Mouse (Mus musculus) R1 (cell line): ENCODE measurements around the gene Hoxd8.
A peak's percentile ranks its signal among the peaks of the same experiment; 100 is the strongest.

Experiments
- DNase-seq: peaks from one replicate; pipeline ENCODE4 v3.0.0-alpha.2; 2018; ENCODE audit warnings: low read depth, low spot score

The Hoxd8 gene

DNA sequence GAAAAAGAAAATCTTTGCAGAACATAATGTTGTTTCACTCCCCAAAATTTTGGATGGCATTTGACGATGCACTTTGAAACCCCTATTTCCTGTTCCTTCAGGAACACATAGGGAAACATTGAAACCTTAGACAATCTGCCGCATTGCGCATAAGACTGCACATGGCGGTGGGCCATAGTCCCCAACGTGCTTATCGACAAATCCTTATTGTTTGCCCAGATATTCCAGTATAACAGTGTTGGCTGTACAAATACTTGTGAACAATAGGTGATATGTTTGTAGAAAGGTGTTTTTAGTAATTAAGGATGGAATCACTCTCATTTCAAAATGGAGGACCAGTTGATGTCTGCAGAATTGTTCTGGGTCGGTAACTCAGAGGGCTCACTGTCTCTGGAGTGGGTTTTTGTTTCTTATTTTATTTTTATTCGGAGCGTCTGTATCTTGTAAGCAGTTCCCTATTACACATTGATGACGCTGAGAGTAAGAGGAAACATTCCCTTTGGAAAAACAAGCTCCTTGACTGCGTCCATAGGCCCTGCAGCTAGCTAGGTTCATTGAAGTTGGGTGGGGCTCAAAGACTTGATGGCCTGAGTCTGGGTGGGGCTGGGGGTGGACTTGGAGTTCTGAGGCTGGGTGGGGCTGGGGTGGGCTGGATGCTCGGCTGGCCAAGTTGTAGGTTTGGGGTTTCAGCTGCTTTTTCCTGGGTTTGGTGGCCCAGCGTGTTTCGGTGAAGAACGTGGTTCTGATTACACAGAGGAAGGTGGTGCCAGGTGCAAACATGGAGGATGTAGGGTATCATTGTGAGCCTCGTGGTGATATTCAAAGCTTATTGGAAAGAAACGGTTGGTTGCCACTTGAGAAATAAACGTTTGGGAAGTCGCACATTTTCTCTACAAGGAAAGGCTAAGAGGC lies 9.1 kb downstream of the Hoxd8 start:
- no peak for DNase-seq

DNA sequence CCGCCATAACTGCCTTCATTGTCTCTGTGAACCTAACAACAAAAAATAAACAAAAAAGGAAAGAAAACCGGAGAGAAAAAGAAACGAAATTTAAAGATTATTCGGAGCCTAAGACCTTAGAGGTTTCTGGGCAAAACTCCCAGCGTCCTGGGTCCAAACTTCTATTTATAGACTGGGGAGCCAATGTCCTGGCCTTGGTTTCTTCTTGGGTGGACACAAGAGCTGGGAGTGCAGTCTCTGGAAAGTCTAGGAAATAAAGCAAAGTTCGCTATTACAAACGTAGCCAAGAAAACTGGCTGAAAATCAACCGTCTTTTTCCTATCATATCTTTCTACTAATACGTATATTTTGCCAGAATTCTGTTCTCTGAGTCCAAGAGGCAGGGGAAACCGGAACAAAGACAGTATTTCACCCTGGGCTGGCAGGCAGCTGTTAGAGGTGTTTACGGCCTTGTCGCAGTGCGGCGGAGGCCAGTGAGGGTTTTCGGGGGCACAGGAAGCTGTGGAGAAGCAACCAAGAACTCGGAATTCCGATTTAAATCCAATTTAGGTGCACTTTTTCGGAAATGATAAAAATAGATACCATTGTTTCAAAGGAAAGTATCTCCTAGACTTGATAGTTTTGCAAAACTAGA lies 9.9 kb downstream of the Hoxd8 start:
- no peak for DNase-seq

DNA sequence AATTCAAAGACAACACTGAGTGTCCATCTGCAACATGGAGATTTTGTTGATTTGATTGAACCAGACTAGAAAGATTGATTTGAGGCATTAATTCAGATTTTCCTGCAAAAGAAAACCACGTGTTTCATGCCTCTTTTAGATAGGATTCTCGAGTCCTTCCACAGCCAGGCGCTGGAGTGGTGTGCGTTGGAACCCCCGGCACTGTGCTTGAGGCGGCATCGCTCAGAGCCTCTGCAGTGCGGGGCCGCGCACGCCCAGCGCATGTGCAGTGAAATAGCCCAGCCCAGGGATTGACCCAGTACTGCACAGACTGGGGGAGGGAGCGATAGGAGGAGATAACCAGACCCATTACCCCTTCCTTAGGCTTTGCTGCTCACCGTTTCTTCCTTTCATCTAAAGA lies 10.5 kb downstream of the Hoxd8 start:
- DNase-seq: no peak

DNA sequence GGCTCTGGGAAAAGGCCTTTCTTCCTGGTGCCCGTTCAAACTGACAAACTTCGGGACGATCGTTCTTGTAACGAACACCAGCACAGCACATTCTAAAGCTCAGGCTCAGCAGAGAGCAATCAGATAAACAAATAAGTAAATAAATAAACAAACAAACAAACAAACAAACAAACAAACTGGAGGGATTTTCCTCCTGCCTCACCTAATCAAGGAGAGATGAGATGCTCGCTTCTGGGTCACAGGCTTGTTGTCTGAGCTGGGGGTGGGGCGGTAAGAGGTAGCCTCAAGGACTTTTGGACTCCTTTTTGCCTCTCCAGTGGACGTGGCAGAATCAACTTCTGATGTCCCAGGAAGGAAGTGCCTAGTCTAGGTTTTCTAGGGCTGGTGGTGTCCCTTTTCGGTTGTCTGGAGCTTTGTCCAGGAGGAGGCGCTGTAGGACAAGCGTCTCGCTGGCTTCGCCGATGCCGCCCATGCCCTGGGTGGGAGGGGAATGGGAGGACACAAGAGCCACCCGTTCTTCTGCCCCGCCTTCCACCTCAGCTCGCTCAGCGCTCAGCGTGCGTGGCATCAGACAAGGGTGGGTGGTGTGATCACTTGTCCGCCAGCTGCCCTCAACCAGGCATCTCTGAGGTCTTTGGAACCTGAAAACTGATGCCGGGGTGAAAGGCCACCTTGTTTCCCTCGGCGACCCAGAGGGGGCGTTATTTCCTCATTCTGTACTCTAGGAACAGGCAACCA lies 11.3 kb downstream of the Hoxd8 start:
- peak; percentile 89 for DNase-seq

DNA sequence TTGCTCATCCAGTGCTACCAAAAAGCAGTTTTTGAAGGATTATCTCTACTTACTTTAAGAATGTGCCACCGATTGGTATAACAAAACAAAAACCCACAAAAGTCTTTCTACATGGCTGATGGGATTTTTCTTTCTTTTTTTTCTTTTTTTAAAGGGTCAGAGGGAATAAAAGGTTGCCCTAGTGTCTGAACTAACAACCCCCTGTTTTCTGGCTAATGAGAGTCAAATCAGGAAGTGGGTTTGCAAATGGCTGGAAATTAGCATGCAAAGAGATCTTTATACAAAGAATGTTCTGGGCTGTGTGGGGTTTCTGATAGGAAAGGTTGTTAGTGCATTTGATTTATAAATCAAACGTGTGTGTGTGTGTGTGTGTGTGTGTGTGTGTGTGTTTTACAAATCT lies 16.0 kb downstream of the Hoxd8 start:
- no peak for DNase-seq

DNA sequence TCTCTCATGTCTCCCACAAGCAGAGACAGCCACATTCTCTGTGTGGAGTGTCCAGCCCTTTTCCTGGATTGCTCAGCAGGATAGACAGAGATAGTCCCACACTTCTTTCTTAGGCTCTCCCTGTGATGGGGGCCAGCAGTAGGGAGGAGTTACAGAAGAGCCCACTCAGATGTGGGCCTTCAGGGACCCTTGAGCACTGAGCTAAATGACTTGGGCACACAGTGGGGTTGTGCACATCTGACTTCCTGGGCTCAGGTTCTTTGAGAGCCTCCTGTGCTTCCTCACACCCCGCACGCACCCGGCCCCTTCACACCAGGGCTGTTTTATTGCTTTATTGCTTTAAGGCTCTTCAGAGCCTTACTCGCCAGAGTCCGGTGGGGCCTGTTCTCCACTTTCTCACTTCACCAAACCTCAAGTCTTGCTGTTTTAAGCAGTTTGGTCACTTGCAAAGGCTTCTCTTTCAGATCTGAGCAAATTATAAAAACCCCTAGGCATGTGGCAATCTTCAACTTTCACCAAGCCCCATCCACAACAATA lies 16.6 kb downstream of the Hoxd8 start:
- no peak for DNase-seq

DNA sequence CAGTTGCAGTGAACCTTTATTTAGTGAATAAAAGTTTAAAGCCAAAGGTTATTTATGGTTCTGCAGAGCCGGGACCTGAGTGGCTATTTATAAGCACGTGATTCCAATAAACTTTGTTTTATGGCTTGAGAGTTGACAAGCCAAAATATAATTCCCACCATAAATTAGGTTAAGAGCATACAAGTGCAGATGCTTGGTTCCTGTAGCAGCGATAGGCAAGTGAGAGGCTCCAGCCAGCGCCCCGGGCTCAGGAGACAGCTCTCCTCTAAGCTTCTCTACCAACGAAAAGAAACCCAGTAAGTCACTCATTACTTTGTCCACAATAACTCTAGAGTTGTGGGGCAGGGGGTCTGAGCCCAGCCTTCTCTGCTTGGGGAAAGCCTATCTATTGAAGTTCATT lies 17.5 kb downstream of the Hoxd8 start:
- no peak for DNase-seq

DNA sequence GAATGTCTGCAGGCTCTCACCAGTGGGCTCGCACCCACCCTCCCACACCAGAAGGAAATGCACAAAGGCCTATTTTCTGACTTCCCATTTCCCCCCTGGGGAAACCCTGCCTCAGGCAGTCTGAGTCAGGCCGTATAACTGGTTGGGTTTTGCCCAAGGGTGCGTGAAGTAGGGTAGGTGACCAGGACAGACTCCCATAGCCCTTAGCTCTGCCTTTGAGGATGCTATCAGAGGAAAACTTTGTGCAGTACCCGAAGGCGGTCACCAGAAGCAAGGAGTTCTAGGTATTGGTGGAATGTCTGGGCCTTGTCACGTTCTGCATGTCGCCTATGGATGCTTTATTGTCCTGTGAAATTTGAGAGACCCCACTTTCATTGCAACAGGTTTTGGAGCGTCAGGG lies 18.5 kb downstream of the Hoxd8 start:
- no peak for DNase-seq

DNA sequence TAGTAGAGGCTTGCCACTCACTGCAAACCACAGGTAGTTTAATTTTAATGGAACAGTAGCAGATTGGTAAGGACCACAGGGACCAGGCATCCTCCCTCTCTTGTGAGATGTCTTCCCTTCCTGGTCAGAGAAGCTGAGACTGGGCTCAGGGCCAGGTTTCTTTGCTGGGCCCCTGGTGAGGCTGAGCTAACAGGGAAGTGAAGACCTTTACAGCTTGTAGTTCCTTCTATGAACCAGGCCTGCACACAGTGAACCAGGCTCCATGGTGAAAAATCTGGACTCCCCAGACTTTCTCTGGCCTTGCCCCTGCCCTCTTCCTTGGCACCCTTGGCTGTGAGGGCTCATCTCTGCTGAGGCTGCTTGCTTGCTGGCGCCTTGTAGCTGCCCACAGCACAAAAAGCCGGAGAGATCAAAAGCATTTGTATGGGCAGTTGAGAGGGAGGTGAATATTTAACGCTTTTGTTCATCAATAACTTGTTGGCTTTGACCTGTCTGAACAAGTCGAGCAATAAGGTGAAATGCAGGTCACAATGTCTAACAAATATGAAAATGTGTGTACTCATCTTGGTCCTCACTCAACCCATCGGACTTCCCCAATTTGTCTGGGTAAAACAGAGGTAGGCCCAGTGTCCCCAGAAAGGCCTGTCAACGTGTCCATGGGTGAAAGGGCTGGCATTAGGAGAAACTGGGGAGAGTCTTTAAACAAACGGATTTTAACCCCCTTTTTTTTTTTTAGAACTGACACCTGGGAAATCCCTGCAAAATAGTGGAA lies 20.0 kb downstream of the Hoxd8 start:
- no peak for DNase-seq

DNA sequence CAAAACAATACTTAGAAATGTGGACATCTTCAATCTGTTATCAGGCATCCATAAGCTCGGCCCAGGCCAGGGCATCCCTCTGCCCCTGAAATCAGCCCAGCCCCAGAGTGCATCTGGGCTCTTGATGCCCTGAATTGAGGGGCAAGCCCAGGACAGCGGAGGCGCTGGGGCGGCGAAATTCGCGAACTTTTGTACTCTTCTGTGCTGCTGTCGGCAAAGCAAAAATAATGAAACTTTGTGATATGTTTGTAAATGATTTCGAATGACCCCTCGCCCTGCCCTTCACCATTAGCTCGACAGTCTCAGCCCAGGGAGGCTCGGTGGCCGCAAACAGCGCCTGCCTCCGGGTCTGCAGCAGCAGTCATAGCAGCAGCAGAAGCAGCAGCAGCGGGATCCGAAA lies 20.8 kb downstream of the Hoxd8 start:
- no peak for DNase-seq

DNA sequence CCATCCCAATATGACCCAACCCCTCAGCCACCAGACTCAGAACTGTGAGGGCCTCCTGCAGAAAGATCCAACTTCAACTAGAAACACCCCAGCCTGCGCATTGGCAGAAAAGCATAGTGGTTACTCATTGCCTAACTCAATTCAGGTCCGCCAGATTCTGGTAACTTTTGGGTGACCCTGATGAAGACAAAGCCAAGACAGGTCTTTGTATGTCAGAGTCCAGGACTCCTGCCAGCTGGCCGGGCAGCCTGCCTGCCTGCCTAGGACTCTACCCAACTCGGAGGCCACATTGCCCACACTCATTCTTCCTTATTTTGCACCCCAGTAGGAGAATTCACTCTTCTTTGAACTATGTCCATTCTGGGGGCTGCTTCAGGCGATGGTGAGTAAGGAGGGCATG lies 22.1 kb downstream of the Hoxd8 start, which contains the start of gene Gm28230:
Gene Gm28230, plus strand, starts transcription at position 178 of the 400 bp plus-strand sequence.
- no peak for DNase-seq

DNA sequence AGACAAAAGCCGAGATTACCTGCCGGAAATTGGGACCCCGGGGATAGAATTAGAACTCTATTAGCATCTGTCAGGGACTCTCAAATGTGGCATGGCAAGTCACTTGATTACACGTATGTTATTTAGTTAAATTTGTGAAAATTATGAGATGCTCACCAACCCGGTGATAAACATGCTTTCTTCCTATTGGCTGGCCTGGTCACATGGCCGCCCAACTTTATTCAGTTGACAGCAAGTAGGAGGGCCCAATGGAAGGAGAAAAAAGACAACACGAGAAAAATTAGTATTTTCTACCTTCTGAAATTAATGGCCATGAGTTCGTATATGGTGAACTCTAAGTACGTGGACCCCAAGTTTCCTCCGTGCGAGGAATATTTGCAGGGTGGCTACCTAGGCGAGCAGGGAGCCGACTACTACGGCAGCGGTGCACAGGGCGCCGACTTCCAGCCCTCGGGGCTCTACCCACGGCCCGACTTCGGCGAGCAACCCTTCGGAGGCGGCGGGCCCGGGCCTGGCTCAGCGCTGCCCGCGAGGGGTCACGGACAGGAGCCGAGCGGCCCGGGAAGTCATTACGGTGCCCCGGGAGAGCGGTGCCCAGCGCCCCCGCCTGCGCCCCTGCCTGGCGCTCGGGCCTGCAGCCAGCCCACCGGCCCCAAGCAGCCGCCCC lies 22.7 kb downstream of the Hoxd8 start:
- DNase-seq: peak; percentile 51

DNA sequence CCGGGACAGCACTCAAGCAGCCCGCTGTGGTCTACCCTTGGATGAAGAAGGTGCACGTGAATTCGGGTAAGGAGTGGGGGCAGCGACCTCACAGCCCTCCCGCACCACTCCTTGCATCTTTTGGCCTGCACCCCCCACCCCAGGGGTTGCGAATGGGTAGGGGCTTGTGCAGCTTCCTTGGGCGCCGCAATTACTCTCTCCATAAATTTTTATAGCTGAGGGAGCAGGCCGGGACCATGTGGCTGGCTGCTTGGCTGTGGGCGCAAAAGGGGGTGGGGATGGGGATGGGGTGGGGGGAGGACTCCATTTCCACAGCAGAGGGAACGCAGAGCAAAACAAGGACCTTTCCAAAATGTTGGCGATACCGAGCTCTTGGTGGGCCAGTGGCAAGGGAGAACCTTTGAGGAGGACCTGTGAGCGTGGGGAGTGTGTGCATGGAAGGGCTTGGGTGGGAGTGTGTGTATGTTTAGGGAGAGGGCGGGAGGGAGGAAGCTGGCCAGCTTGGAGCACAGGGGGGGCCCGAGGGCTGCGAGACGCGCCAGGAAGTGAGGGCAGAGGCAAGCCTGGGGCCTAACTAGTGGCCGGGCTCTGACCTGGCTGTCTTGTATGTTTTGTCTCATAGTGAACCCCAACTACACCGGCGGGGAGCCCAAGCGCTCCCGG lies 23.4 kb downstream of the Hoxd8 start:
- no peak for DNase-seq

DNA sequence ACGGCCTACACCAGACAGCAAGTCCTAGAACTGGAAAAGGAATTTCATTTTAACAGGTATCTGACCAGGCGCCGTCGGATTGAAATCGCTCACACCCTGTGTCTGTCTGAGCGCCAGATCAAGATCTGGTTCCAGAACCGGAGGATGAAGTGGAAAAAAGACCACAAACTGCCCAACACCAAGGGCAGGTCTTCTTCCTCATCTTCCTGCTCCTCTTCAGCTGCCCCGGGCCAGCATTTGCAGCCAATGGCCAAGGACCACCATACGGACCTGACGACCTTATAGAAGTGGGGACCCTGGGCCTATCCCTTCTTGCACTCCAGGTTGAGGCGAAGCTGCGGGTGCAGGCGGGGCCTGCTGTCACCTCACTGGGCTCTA lies 23.9 kb downstream of the Hoxd8 start:
- DNase-seq: no peak

DNA sequence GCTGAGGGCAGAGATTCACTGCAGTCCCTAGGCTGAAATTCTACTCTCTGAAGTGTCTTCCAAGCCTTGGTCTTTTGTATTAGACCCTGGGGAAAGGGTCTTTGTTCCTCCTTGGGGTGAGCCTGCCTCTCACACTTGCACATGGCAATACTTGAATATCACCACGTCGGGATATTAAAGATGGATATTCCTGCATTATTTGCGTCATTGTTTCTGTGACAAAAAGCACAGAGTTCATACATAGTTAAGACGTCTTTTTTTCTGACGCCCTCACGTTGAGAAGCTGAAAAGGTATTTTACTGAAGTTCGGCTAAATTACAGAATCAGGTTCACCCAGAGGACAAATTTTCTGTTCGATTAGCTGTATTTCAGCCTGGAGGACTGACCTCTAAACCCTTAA lies 25.9 kb downstream of the Hoxd8 start:
- DNase-seq: no peak

DNA sequence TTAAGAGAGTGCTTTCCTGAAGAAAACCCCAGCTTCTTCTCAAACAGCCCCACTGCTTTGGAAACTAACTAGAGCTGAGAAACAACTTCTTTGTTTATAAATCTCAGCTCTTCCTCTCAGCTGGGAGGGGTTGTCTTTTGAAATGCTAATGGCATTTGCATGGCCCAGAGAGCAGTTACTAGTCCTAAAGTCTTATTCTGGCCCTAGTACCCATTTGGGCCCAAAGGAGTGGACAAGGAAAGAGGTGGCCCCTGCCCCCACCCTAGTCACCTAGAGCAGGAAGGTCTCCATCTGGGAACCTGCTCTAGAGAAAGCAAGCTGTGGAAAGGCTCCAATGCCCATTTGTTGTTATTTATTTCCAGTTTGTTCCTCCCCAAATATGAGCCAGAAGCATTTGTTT lies 26.6 kb downstream of the Hoxd8 start:
- DNase-seq: peak; percentile 49

DNA sequence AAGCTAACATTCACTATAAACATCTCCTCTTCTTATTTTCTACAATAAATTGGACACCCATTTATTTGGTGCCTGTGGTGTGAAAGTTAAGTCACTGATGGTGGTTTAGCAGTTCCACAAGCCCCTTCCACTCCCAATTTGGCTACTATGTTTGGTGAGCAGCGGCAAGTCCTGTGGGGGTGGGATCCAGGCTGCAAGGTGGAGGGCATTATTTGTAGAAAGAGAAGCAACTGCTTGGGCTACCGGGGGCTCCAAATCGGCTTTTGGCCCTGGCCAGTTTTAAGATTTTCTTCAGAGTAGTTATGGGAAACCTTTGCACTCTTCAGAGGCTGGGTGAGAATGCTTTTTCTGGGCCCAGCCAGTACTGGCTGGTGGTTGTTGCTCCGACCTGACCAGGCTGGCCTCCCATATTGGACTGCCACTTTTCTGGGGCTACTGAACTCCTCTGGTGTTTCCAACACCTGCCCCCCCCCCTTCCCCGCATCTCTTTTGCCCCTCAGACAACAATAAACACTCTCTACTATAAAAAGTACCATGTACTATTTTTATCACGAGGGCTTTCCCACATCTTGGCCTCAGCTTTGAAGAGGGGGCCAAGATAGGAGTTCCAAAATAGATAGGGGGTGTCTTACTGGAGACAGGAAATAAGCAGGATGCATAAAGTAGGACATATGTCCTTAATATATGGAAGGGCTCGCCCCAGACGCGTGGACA lies 27.5 kb downstream of the Hoxd8 start:
- no peak for DNase-seq

DNA sequence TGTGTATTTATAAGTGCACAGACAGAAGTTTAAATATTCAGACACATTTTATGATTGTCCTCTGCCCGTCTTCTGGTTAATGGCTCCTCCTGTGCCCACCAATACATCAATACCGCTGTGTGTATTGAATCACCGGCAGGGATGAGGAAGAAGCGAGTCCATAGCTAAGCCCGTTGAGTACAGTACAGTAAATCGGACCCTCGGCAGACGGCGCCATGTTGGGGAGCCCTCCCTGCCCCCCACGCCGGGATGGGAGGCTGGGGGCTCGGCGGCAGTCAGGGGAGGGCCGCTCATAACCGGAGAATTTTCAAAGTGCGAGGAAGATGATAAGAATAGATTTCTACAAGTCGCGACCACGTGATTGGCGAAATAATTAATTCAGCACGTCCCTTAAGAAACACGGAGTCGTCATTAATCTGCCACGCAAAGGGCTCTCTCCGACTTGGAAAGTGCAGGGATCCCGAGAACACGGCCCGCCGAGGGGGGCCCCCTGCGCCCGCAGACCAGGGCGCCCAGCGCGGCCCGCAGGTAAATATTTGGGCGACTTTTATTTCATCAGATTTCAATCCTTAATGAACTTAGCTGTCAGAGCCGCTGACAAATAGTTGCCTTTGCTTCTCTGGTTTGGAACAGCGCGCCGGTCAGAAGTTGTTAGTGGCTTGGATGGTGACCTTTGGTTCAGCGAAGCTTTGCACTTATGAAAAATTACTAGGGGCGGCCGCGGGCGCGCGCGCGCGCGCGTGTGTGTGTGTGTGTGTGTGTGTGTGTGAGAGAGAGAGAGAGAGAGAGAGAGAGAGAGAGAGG lies 28.3 kb downstream of the Hoxd8 start:
- DNase-seq: no peak

DNA sequence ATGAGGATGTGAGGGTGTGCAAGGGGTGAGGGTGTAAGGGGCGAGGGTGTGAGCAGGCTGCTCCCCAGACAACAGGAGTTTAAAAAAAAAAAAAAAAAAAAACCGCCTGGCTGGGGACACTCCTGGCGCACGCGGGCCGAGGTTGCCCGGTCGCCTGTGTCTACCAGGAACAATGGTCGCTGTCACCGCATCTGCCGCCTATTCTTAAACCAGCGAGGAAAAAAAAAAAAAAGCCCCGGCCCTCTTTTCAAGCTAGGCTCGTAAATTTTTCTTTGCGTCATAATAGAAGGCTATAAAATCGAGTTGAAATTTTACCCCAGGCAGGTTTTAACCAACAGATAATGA lies 28.9 kb downstream of the Hoxd8 start:
- DNase-seq: no peak
